Mouse (Mus musculus) gastrocnemius, adult 8-10 months (tissue): ENCODE results near the gene Fam78b. TPM values are rescaled to one million over a fixed set of nuclear protein-coding genes. Genes with fewer than 3 reads are reported as not detected.

Source experiments
- DNase-seq, 2 experiments: peaks; one replicate each; pipeline ENCODE4 v3.0.0; 2022; ENCODE audit warnings: low spot score in 2 of 2
- total RNA-seq, 4 experiments: library from RNA; stranded (reverse); gene quantifications; 2 replicates each; pipeline ENCODE4 v1.2.4; 2022

Gene Fam78b
- total RNA-seq, 4 experiments from 2014 or later, result 2.5 to 4.5 (median 2.7) TPM

GRCm38 (mm10) chr1:167032046-167032648 is 30.9 kb downstream of the Fam78b start:
- DNase-seq, result no peak

GRCm38 (mm10) chr1:167034435-167034834 is 33.2 kb downstream of the Fam78b start:
- DNase-seq, result no peak

- DNase-seq, result no peak
Observed at GRCm38 (mm10) chr1:167042558-167042957, 41.3 kb downstream of the Fam78b start.

DNA sequence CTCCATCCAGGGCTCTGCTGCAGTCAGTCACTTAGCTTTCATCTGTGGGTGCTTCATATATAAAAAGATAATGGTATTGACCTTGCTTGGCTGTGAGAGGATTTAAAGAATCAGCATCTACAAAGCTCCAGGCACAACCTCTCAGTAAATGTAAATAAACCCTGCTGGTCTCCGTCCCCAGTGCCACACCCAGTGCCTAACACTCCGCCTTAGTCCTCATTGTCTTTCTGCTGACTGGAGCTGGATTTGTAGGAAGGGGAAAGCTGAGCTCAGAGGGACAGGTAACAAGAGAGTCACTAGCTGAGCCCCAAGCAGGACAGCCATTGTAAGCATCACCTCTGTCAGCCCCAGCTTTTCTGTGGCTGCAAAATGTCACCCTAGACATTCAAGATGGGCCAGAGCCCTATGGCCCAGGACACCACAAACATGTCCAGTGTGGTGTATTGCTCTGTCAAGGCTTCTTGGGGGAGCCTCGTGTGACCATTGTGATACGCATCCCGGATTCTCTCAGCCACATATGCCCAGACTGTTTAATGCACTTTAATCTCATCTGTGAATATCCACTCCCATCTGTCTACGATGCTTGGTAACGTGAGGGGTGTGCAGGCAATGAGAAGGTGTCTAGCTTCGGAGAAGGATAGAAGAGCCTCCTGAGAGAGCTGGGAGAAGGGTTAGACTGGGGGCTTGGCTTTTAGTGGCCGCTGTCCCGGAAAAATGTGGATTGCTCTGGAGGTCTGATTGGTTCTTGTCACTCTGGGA is 45.1 kb downstream of the Fam78b start:
- DNase-seq, result no peak

DNA sequence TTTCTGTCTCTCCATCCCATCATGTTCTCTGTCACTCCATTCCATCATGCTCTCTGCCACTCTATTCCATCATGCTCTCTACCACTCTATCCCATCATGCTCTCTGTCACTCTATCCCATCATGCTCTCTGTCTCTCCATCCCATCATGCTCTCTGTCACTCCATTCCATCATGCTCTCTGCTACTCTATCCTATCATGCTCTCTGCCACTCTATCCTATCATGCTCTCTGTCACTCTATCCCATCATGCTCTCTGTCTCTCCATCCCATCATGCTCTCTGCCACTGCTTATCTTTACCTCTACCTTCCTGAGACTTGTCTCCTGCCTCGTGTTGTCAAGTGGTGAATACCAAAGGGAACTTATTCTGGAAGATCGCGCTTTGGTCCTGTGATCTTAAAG is 49.6 kb downstream of the Fam78b start:
- no peak for DNase-seq

DNA sequence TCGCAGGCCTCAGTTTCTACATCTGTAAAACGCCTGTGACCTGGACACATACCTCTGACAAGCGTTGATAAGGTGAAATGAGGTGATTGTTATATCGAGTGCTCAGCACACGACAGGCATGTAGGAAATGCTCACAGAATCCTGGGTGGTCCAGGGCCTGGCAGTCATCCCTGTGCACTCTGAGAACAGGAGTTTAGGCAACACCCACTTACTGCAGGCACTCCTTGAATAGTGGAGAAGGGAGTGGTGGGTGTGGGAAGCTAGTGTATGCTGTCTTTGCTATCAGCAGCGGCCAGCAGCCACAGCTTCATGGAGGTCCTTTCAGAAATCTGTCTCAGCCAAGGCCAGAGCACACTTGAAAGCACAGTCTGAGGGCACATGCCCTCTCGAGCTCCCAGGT is 52.8 kb downstream of the Fam78b start:
- no peak for DNase-seq

GRCm38 (mm10) chr1:167057543-167057942 is 56.3 kb downstream of the Fam78b start:
- DNase-seq, result no peak

DNA sequence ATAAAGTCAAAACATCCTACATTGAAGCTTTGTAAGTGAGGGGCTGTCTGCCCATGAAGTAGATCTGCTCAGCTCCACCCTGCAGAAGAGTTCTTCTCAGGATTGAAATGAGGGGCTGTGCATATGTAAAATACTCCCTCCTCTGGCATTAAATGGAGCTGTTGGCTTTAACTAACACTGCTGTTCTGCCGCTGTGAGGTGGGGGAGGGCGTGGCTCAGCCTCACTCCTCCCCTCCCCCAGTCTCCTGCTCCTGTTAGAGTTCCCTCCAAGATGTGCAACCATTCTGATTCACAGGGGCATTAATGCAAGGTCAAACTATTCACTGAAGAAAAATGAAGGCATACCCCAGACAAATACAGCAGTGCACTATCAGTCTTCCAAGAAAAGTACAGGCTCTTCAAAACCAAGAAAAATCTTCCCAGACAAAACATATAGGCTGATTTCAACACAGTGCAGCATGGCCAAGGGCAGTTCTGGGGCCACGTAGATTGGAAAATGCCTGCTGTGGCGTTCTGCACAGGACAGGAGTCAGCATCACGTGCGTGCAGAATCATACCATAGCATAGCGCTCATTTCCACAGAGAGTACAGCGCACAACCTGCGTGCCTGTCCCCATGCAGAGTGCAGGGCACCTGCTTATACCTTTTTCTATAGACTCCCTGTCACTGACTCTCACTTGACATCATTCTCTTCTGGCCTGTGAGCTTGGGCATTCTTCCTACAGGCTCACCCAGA is 58.5 kb downstream of the Fam78b start:
- no peak for DNase-seq

DNA sequence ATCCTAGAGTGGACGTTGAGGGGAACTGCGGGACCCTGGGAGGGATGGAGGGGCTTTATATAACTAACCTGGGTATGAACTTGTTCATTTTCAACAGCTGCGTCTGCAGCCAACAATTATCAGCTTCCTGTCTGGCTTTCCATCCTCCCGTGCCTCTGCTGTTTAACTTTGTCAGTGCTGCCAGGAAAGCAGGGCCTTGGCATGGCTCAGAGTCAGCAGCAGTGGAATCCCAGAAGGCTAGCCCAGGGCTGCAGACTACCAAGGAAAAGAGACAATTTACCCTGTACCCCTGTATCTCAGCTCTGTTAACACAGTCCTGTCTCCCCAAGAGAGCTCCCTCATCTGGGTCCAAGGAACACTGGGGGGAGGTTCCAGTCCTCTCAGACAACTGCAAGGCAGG is 62.8 kb downstream of the Fam78b start:
- DNase-seq, result no peak

DNA sequence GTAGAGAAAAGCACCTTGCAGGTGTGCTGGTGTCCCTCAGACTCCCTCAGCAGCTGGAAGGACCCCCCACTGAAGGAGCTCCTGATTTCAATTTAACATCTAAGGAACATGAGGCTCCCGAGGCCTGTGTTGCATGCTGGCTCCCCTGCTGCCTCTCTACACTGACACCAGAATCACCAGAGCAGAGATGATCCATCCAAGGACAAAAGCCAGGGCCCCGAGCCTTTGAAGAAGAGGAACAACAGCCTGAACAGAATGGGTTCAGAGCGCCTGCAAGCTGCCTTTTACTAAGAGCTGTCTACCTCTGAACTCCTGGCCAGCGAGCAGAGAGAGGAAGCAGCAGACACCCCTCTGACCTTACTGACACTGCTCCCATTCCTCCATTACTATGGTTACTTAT is 64.3 kb downstream of the Fam78b start:
- no peak for DNase-seq

- DNase-seq, result no peak
Observed at GRCm38 (mm10) chr1:167065986-167066385, 64.8 kb downstream of the Fam78b start.

DNA sequence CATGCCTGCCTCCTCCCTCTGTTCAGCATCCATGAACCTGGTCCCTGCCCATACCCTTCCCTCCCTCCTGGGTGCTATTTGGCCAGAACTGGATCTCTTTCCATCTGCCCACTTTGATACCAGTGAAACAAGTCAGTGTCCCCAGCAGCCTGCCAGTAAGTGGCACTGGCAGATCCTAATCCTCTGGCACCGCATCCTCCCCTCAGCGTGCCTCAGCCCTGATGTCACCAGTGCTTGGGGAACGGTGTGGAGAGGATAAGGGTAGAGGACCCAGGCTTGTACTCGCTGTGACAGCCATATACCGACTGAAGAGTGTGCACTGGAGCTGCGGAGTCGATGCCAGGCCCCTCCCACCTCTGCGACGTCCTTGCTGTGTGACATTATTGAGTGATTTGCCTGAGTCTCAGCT is 65.7 kb downstream of the Fam78b start:
- DNase-seq, result no peak

- DNase-seq, result no peak
Observed at GRCm38 (mm10) chr1:167069741-167070140, 68.5 kb downstream of the Fam78b start.

- DNase-seq, result no peak
Observed at GRCm38 (mm10) chr1:167070306-167070705, 69.1 kb downstream of the Fam78b start.

DNA sequence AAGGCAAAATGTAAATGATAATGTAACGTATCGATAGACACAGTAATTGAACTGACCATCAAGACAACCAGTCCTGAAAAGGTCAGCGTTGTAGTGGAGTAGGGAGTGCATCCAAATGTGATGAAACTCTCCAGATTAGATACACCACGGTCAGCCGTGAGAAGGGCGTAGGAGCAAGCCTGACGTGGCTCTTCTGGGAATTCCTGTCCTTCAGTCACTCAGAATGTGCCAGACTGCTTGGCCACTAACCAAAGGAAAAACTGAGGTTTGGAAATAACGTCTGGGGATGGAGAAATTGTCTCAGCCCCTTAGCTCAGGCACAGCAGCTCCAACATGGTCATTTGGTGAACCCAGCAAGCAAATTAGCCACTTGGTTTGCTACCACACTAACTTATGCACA is 74.5 kb downstream of the Fam78b start:
- DNase-seq, result no peak

DNA sequence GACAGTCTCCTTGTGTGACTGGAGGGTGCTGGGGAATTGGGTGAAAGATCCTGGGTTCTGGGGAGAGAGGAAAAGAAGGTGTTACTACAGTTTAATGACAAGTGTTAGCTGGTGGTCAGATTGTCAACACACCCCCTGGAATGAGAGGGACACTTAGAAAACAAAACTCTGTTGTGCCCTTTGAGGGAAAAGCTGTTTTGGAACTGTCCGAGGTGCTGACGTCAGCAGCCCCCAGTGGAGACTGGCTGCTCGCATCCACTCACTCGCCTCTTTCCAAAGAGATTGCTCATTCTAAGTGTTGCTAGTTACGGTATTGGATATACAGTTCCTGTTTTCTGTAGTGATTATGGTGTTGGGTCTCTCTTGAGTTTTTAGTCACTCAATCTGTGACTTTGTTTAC is 78.3 kb downstream of the Fam78b start:
- no peak for DNase-seq

- no peak for DNase-seq
Observed at GRCm38 (mm10) chr1:167081946-167082345, 80.7 kb downstream of the Fam78b start.

GRCm38 (mm10) chr1:167082506-167083100 is 81.4 kb downstream of the Fam78b start:
- DNase-seq, result no peak

DNA sequence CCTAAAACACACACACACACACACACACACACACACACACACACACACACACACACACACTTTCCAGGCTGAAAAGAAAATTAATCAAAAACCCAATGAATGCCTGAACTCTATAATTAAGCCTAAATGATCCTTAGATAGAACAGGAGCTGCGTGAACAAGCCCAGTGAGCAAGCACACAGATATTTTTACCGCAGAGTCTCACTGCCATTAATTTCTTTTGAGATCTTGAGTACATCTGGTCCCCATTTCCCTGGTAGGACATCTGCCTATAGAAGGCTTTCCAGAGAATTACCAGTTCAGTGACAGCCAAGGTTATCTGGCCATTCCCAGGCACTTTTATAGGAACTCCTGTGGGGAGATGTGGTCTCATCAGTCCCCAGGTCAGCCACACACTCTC is 82.0 kb downstream of the Fam78b start:
- DNase-seq, result no peak

DNA sequence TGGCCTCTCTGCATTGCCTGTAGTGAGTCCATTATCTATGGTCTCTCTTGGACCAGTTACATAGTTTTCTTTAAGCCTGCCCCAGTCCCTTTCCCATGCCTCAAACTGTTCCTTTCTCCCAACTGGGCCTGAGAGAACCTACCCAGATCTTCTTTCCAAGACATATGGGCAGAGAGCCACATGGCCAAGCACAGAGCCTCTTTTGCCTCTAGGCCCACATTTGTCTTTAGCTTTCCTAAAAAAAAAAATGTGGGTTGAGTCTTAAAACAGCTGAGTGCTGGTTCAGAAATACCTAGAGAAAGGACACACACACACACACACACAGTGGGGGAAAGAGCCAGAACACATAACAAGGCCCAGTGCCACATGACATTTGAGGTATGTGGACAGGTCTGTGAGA is 83.1 kb downstream of the Fam78b start:
- DNase-seq, result no peak

DNA sequence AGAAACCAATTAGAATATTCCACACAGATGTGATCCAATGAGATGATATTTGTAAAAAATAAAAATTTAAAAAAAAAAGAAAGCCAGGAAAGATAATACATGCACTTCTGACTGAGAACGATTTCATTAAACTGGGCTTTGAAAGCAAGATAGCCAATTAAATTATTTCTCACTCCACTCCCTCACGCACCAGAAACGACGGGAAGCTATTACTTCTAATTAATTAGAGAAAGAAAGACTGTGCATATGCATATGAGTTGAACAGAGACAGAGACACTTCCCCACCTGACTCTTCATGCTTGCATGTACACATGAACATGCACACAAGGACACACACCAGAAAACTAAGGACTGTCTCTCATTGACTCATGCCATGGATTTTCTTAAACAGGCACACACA is 84.2 kb downstream of the Fam78b start:
- DNase-seq, result no peak

DNA sequence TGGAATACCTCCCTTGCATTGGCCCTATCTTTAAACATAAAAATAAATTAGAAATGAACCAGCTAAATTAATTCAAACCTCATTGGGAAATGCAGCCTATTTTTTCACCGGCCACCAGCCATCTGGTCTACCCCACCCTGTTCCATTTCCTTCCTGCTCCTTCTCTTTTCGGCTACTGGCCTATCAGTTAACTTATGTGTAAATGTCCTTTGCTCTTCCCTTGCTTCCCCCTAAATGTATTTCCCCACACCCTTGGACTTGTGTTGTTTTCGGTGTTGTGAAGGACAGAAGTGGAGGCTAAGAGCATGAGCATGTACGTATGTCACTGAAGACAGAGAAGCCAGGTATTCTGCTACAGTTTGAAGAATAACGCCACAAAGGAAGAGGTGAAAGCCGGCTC is 89.2 kb downstream of the Fam78b start:
- no peak for DNase-seq
